Comparison of ENCODE assay signal across 9 mouse cellular contexts in the genomic region with DNA sequence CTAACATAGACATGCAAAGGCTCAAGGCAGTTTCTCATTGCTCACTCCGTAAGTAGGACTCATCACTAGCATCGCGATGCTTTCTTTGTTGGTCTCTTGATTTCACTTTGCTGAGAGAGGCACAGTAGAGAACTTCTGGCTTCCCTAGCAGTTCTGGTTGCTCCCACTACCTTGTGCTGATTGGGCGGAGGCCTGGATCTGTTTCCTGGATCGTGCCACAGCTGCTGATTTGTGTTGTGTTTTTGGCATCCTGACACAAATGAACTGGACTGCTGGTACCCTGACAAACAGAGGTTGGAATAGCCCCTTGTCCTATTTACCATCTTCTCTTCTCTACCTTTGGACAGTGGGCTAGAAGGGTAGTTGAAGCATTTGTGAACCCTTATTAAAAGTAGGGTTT.
DNase-seq lines count a peak whose midpoint lies in the region; ATAC-seq and TF ChIP-seq lines count a peak whose summit lies in the region.
"Had no signal": no experiment of that assay in that cellular context is flagged by ENCODE, and none has a peak within 500 bp of the region (broad histone marks: within the 10 kb centered on the region; RNA-seq: fewer than 3 reads in every experiment).

No protein-coding gene starts in this region.

- H3K9ac ChIP-seq in forebrain, embryonic 12.5 days = no peak overlapping the region
- H3K9ac ChIP-seq in limb, embryonic 14.5 days (ENCODE audit: low read depth, low read length, severe bottlenecking) = no peak overlapping the region
- H3K9ac ChIP-seq: neural tube, embryonic 15.5 days had no signal

- TF ChIP-seq POLR2A in limb, embryonic 14.5 days (IDR thresholded peaks at IDR 0.05; ENCODE audit: borderline replicate concordance, extremely low read depth, insufficient read depth, insufficient read length) = no peak

- H3K9me3 ChIP-seq in forebrain, embryonic 12.5 days = no peaks in the 10 kb centered on the region
- no peaks in the 10 kb centered on the region for H3K9me3 ChIP-seq in limb, embryonic 14.5 days (ENCODE audit: control insufficient read depth, low read length)
- H3K9me3 ChIP-seq: neural tube, embryonic 15.5 days had no signal

- ATAC-seq in forebrain, embryonic 12.5 days (ENCODE audit: low FRiP score) = no peak
- no peak for ATAC-seq in limb, embryonic 14.5 days (ENCODE audit: low FRiP score, low read depth)

- intact Hi-C loops in heart, postnatal 25 days (cut with DNase I) = loop anchor here (10.0 kb wide), 1 partner anchor 319 kb away; no protein-coding TSS in a partner anchor
- intact Hi-C loops in heart, postnatal 14 days (cut with DNase I) = no loop called here

- no peak overlapping the region for H3K4me3 ChIP-seq in forebrain, embryonic 12.5 days (replicated peaks)
- no peak overlapping the region for H3K4me3 ChIP-seq in limb, embryonic 14.5 days (replicated peaks; ENCODE audit: low read length)
- H3K4me3 ChIP-seq: neural tube, embryonic 15.5 days had no signal

- 62% methylated on average over 5 of the region's 5 CpGs for WGBS in forebrain, embryonic 12.5 days
- WGBS in limb, embryonic 14.5 days = 55% methylated on average over 5 of the region's 5 CpGs

- peak; percentile 39 for DNase-seq in heart, adult 8-10 months (ENCODE audit: low spot score)
- no peak for DNase-seq in heart, postnatal 25 days (ENCODE audit: low spot score)
- DNase-seq in heart, postnatal 14 days = peak; percentile 11 to 24
- no peak for DNase-seq in limb, embryonic 14.5 days (ENCODE audit: low spot score)
- DNase-seq in layer of hippocampus, adult 9-10 months (ENCODE audit: low spot score) = no peak
- no peak for DNase-seq in ovary, postnatal 36 days (ENCODE audit: low spot score)
- DNase-seq in gastrocnemius, adult 8-10 months (ENCODE audit: low spot score in 2 of 2) = no peak

- no peaks in the 10 kb centered on the region for H3K36me3 ChIP-seq in forebrain, embryonic 12.5 days (replicated peaks)
- H3K36me3 ChIP-seq in limb, embryonic 14.5 days (ENCODE audit: control insufficient read depth, insufficient read depth, low read length) = no peaks in the 10 kb centered on the region
- H3K36me3 ChIP-seq: neural tube, embryonic 15.5 days had no signal

- H3K4me2 ChIP-seq in forebrain, embryonic 12.5 days = no peak overlapping the region
- no peak overlapping the region for H3K4me2 ChIP-seq in limb, embryonic 14.5 days (replicated peaks; ENCODE audit: low read depth, low read length, severe bottlenecking)
- H3K4me2 ChIP-seq: neural tube, embryonic 15.5 days had no signal

- H3K27ac ChIP-seq in forebrain, embryonic 12.5 days = peak overlapping the region; percentile 47; the same call in 1 of the 2 replicates
- peak overlapping the region; percentile 16; the same call in 1 of the 2 replicates for H3K27ac ChIP-seq in limb, embryonic 14.5 days (replicated peaks; ENCODE audit: low read depth, low read length)
- H3K27ac ChIP-seq: neural tube, embryonic 15.5 days had no signal

- H3K27me3 ChIP-seq in forebrain, embryonic 12.5 days = no peaks in the 10 kb centered on the region
- H3K27me3 ChIP-seq in limb, embryonic 14.5 days (ENCODE audit: control insufficient read depth, insufficient read depth, low read length) = no peaks in the 10 kb centered on the region
- H3K27me3 ChIP-seq: neural tube, embryonic 15.5 days had no signal

- H3K4me1 ChIP-seq in forebrain, embryonic 12.5 days = peaks cover 17% of the 10 kb centered on the region
- H3K4me1 ChIP-seq in limb, embryonic 14.5 days (ENCODE audit: control insufficient read depth, insufficient read depth, low read length) = peaks cover 23% of the 10 kb centered on the region

Comparison
In these comparisons a context has a peak if more than half of its experiments do, and no peak if none do; other contexts are left out.
1. DNase-seq: peak in heart, adult 8-10 months (single experiment) and heart, postnatal 14 days (2 of 2); none in heart, postnatal 25 days (single experiment), limb, embryonic 14.5 days (single experiment), layer of hippocampus, adult 9-10 months (single experiment), ovary, postnatal 36 days (single experiment) and gastrocnemius, adult 8-10 months (0 of 2).